Mouse (Mus musculus) MEL (cell line): ENCODE data around the gene Cdk16. TPM values are rescaled to one million over a fixed set of nuclear protein-coding genes. Genes with fewer than 3 reads are reported as not detected.
"Not testable (repeated sequence)": the region's sequence is repeated elsewhere in the genome, so short reads cannot be mapped to it uniquely, and the experiment has no call there.

Experiments
- DNase-seq: peaks from one replicate; pipeline ENCODE4 v3.0.0; 2011; ENCODE audit warnings: low read depth, low spot score
- H3K27ac ChIP-seq: 2 replicates; pipeline ENCODE4 v1.5.1; 2012; ENCODE audit warnings: low read depth, mild to moderate bottlenecking, control low read depth, low read length, moderate library complexity; ENCODE audit not compliant: control insufficient read depth
- H3K27me3 ChIP-seq, 2 experiments: fragments of 150-350 bp in 1 of 2; sonication (generic) in 1 of 2; 2 replicates each; pipeline ENCODE4 v1.6.1; 2012; ENCODE audit warnings: low read length in 2 of 2, mild to moderate bottlenecking in 2 of 2, improper control_type of control experiment in 1 of 2, moderate library complexity in 1 of 2; ENCODE audit not compliant: insufficient read depth in 2 of 2, control insufficient read depth in 1 of 2
- H3K36me3 ChIP-seq, 2 experiments: 2 replicates each; pipeline ENCODE4 v1.6.1; 2012 to 2014; ENCODE audit warnings: low read length in 2 of 2, improper control_type of control experiment in 1 of 2, inconsistent platforms in 1 of 2, mild to moderate bottlenecking in 1 of 2; ENCODE audit not compliant: insufficient read depth in 2 of 2, control insufficient read depth in 1 of 2
- H3K4me1 ChIP-seq, 2 experiments: fragments of 150-350 bp in 1 of 2; sonication (generic) in 1 of 2; 2 replicates each; pipeline ENCODE4 v1.6.1; 2012; ENCODE audit warnings: low read length in 2 of 2, improper control_type of control experiment in 1 of 2, mild to moderate bottlenecking in 1 of 2; ENCODE audit not compliant: insufficient read depth in 2 of 2, control insufficient read depth in 1 of 2
- H3K4me3 ChIP-seq, 2 experiments: fragments of 150-350 bp in 1 of 2; sonication (generic) in 1 of 2; 2 replicates each; pipeline ENCODE4 v1.5.1; 2012; ENCODE audit warnings: low read depth in 2 of 2, low read length in 2 of 2, mild to moderate bottlenecking in 2 of 2, moderate library complexity in 2 of 2, control low read depth in 1 of 2, improper control_type of control experiment in 1 of 2; ENCODE audit not compliant: control insufficient read depth in 1 of 2, insufficient read depth in 1 of 2
- H3K79me2 ChIP-seq: 2 replicates; pipeline ENCODE4 v1.6.1; 2012; ENCODE audit warnings: mild to moderate bottlenecking, low read length, moderate library complexity; ENCODE audit not compliant: control insufficient read depth, poor library complexity, insufficient read depth
- H3K9ac ChIP-seq: 2 replicates; pipeline ENCODE4 v1.6.1; 2012; ENCODE audit warnings: low read depth, mild to moderate bottlenecking, control low read depth, low read length, moderate library complexity; ENCODE audit not compliant: control insufficient read depth, poor library complexity, severe bottlenecking
- H3K9me3 ChIP-seq: fragments of 150-350 bp; sonication (generic); replicated peaks from 2 replicates; pipeline ENCODE4 v1.6.1; 2012; ENCODE audit warnings: mild to moderate bottlenecking, low read length, improper control_type of control experiment, moderate library complexity; ENCODE audit not compliant: insufficient read depth
- E2F4 ChIP-seq: IDR thresholded peaks from 2 replicates; pipeline ENCODE4 v1.6.1; 2011; ENCODE audit warnings: low read depth, low read length, improper control_type of control experiment, borderline replicate concordance
- EP300 ChIP-seq, 2 experiments: IDR thresholded peaks; 2 replicates each; pipeline ENCODE4 v1.6.1; 2011; ENCODE audit warnings: improper control_type of control experiment in 2 of 2, low read length in 2 of 2, low read depth in 1 of 2, mild to moderate bottlenecking in 1 of 2
- GABPA ChIP-seq: IDR thresholded peaks from 2 replicates; pipeline ENCODE4 v1.6.1; 2012; ENCODE audit warnings: low read depth, mild to moderate bottlenecking, inconsistent platforms, low read length, improper control_type of control experiment, moderate library complexity
- MAX ChIP-seq: IDR thresholded peaks from 2 replicates; pipeline ENCODE4 v1.6.1; 2011; ENCODE audit warnings: low read length, improper control_type of control experiment
- MEF2A ChIP-seq: IDR thresholded peaks from 2 replicates; pipeline ENCODE4 v1.6.1; 2014; ENCODE audit warnings: low read depth, mild to moderate bottlenecking, inconsistent platforms, low read length, improper control_type of control experiment; ENCODE audit not compliant: poor library complexity, insufficient replicate concordance, severe bottlenecking; ENCODE audit errors: extremely low read depth
- MXI1 ChIP-seq: IDR thresholded peaks from 2 replicates; pipeline ENCODE4 v1.6.1; 2011; ENCODE audit warnings: mild to moderate bottlenecking, low read depth, low read length, improper control_type of control experiment
- MYB ChIP-seq: IDR thresholded peaks from 2 replicates; pipeline ENCODE4 v1.6.1; 2011; ENCODE audit warnings: mild to moderate bottlenecking, low read depth, low read length, improper control_type of control experiment
- MYC ChIP-seq: IDR thresholded peaks from 2 replicates; pipeline ENCODE4 v1.6.1; 2011; ENCODE audit warnings: low read depth, mild to moderate bottlenecking, low read length, improper control_type of control experiment, moderate library complexity
- RAD21 ChIP-seq: IDR thresholded peaks from 2 replicates; pipeline ENCODE4 v1.6.1; 2011; ENCODE audit warnings: mild to moderate bottlenecking, low read depth, low read length, improper control_type of control experiment
- USF1 ChIP-seq: IDR thresholded peaks from 2 replicates; pipeline ENCODE4 v1.6.1; 2014; ENCODE audit warnings: low read depth, mild to moderate bottlenecking, inconsistent platforms, low read length, improper control_type of control experiment, moderate library complexity
- USF2 ChIP-seq, 2 experiments: IDR thresholded peaks; 2 replicates each; pipeline ENCODE4 v1.6.1; 2011 to 2012; ENCODE audit warnings: improper control_type of control experiment in 2 of 2, low read length in 2 of 2, borderline replicate concordance in 1 of 2, inconsistent platforms in 1 of 2, low read depth in 1 of 2, mild to moderate bottlenecking in 1 of 2; ENCODE audit not compliant: insufficient read depth in 1 of 2
- ZC3H11A ChIP-seq: IDR thresholded peaks from 2 replicates; pipeline ENCODE4 v1.6.1; 2012; ENCODE audit warnings: low read depth, mild to moderate bottlenecking, inconsistent platforms, low read length, improper control_type of control experiment
- polyA plus RNA-seq, 2 experiments: library from polyadenylated mRNA; stranded (reverse) in 1 of 2; unstranded in 1 of 2; fragments of >175 nt in 1 of 2; fragments of >200 nt in 1 of 2; gene quantifications; 2 replicates each; pipeline versions ENCODE4 v1.2.1 to v1.2.4; 2012; ENCODE audit warnings: low replicate concordance in 2 of 2, low read depth in 1 of 2; ENCODE audit not compliant: insufficient read length in 2 of 2, insufficient read depth in 1 of 2, missing spikeins in 1 of 2
- total RNA-seq: library from RNA; depleted of rRNA; stranded (reverse); fragments of 300-350 nt; gene quantifications from 2 replicates; pipeline ENCODE4 v1.2.3, GENCODE M21; 2012

The Cdk16 gene
- total and polyA plus RNA-seq, 3 experiments, result 36.6 to 136 TPM; not detected in 1

GRCm38 (mm10) chrX:20704295-20705082 lies 16.7 kb downstream of the Cdk16 start (continued):
- TF ChIP-seq MYB, result peak; percentile 55
- TF ChIP-seq MEF2A, result no peak
- no peak for TF ChIP-seq ZC3H11A

DNA sequence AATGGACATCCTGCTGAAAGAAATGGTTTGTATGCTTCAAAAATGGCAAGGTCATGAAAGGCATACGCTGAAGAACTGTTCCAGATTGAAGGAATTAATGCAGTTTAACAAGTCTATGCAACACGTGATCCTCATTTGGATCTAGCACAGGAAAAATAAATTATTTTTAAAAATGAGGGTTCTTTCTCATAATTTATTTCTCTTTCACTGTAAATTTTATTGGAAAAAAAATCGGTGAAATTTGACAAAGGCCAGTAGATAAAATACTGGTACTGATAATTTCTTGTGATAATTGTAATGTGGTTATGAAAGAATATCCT lies 17.3 kb downstream of the Cdk16 start:
- peaks cover 0 to 24% of the 10 kb centered on the region in 2 experiments; a peak in 3 of 4 replicates for H3K36me3 ChIP-seq
- no peak for DNase-seq
- peak overlapping the region; percentile 94 for H3K9ac ChIP-seq
- no peaks in the 10 kb centered on the region for H3K27me3 ChIP-seq
- H3K4me1 ChIP-seq, result peaks cover 12 to 17% of the 10 kb centered on the region in 2 experiments
- H3K79me2 ChIP-seq, result peaks cover 7% of the 10 kb centered on the region; the same call in 1 of the 2 replicates
- H3K27ac ChIP-seq, result peak overlapping the region; percentile 29; the same call in 1 of the 2 replicates
- H3K9me3 ChIP-seq, result no peaks in the 10 kb centered on the region
- TF ChIP-seq MAX, result peak; percentile 41
- TF ChIP-seq EP300 (IDR thresholded peaks at IDR 0.05; ENCODE audit: low read depth in 1 of 2, low read length in 2 of 2), result peak in 1 of 2 experiments; percentile 5; a peak in 1 of 4 replicates
- TF ChIP-seq GABPA, result no peak
- no peak for TF ChIP-seq RAD21
- TF ChIP-seq MYC, result 0 out of 2 replicates have a peak, but pooled peaks have one; percentile 10
- peak; percentile 78; the same call in 1 of the 2 replicates for TF ChIP-seq USF1
- TF ChIP-seq USF2 (IDR thresholded peaks at IDR 0.05; ENCODE audit: borderline replicate concordance in 1 of 2, insufficient read depth in 1 of 2, low read depth in 1 of 2, low read length in 2 of 2), result peak in 1 of 2 experiments; percentile 36; a peak in 1 of 4 replicates
- peak overlapping the region; percentile 41 to 90 for H3K4me3 ChIP-seq

DNA sequence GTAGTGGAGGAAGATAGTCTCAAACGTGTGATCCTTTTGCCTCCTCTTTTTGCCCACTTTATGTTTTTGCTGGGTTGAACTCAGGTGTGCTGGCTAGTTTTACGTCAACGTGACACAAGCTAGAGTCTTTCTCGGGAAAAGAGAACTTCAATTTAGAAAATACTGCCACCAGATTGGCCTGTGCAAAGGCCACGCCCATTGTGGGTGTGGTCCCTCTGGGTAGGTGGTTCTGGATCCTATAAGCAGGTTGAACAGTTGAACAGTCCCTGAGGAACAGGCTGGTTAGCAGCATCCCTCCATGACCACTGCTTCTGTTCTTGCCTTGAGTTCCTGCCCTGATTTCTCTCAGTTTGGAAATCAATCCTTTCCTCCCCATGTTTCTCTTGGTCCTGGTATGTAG lies 40.9 kb downstream of the Cdk16 start:
- Histone ChIP-seq H3K36me3 (peaks cover 0 to 2% of the 10 kb centered on the region in 2 experiments; a peak in 1 of 4 replicates), H3K4me1 (peaks cover 0 to 3% of the 10 kb centered on the region in 2 experiments; a peak in 1 of 4 replicates), H3K27ac (no peak overlapping the region), H3K4me3 (no peak overlapping the region), H3K9me3 (no peaks in the 10 kb centered on the region), H3K27me3 (no peaks in the 10 kb centered on the region), H3K9ac (no peak overlapping the region), H3K79me2 (no peaks in the 10 kb centered on the region)
- peak; percentile 19 for DNase-seq
- TF ChIP-seq MXI1, result no peak
- TF ChIP-seq MAX, result no peak
- no peak for TF ChIP-seq E2F4

GRCm38 (mm10) chrX:20730048-20730447 lies 42.3 kb downstream of the Cdk16 start:
- H3K4me3 ChIP-seq, H3K79me2 ChIP-seq, H3K9ac ChIP-seq, H3K27ac ChIP-seq, H3K27me3 ChIP-seq, H3K4me1 ChIP-seq, H3K36me3 ChIP-seq, H3K9me3 ChIP-seq, DNase-seq: not testable (repeated sequence)
